Mouse (Mus musculus) kidney, adult 8-10 months (tissue): Measurements from ENCODE around the gene Vstm5.
A peak's percentile ranks its signal among the peaks of the same experiment; 100 is the strongest.
"Not testable (repeated sequence)": the region's sequence is repeated elsewhere in the genome, so short reads cannot be mapped to it uniquely, and the experiment has no call there.

Experiments used
- DNase-seq, 2 experiments: peaks; one replicate each; pipeline ENCODE4 v3.0.0; 2022

The Vstm5 gene

DNA sequence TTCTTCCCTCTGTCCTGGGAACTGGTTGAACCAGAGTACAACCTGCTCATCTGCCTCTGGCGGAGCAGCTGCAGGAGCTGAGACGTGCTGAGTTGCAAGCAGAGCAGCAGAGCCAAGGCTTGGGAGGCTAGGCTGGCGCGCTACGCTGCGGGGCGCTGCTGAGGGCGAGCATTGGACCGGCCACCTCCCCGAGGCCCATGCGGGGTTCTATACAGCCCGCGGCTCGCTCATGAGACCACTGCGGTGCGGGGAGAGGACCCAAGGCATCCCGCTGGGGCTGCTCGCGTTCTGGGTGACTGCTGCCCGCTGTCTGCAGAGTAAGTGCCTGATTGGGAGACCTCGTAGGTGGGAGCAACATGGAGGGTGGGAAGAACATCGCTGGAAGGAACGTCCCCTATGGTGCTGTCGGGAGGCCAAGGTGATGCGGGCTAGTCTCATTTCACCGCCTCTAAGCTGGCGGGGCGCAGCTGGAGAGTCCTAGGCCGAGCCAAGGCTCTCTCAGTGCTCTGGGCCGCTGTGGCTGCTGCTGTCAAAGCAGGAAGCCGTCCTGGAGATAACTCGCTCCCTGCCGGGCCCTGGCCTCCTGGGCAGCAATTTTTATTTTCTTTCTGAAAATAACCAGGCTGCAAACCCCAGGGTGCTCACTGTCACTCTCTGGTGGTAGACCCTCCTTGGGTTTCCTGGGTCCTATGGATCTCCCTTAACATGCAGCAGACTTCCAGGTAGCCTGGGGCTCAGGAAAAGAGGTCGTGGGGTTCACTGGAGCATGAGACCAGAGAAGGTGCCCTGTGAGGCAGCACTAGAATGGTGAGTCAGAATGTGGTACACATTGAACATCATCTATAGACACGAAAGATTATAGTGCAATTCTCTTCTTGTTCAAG is at the start of gene Vstm5:
Gene Vstm5 (plus strand): TSS at position 4 of the 884 bp plus-strand sequence.
- DNase-seq, result peak in 1 of 2 experiments; percentile 46

DNA sequence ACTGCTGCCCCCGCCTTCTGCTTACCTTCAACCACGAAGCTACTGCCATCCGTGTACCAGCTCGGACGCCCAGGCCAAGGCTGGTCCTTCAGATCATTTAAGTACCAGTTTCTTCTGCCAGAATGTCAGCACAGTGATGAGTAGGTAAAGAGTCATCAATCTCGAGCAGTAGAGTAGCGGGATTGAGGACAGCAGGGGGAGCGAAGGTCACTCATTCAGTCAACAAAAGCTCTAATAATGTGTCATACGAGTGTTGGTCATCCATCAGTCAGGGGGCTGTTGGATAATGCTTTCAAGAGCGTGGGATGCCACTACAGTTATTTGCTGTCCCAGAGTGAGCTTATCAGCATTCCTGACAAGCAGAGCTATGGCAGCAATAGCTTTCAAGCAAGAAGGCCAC is 44.0 kb upstream of the Vstm5 start:
- not testable (repeated sequence) for DNase-seq

DNA sequence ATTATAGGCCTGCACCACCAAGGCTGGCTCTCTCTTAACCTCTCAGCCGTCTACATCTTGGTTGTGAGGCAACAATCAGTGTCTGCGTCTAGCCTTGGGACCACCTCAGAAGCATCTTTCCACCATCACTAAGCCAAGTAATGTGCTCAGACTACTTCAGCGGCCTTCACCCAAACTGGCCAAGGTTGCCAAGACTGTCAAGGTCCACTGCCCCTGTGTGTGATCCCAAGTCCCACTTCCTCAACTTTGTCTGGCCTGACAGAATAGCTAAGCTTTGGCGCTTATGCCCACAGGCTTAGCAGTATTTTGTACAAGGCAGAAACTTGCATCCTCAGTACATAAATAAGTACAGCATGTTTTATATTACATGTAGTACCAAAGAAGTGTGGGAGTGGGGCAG is 32.2 kb upstream of the Vstm5 start:
- peak; percentile 3 to 30 for DNase-seq

DNA sequence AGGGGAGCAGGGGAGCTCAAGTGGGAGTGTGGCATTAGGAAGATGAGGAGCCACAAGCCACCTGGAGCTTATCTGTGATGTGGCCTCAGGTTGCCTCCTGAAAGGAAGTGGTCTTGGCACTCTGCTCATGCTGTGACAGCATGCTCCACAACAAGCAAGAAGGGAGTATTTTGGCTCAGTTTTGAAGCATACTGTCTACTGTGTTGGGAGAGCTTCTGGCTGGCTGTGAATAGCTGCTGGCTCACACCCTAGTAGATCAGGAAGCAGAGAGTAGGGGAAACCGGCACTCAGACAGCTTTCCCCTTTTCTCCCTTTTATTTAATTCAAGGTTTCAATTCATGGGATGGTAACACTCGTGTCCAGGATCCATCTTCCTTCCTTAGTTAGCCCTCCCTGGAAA is 29.5 kb upstream of the Vstm5 start:
- DNase-seq, result no peak

- DNase-seq, result no peak
Observed at GRCm38 (mm10) chr9:15211876-15212275, 27.0 kb upstream of the Vstm5 start.

DNA sequence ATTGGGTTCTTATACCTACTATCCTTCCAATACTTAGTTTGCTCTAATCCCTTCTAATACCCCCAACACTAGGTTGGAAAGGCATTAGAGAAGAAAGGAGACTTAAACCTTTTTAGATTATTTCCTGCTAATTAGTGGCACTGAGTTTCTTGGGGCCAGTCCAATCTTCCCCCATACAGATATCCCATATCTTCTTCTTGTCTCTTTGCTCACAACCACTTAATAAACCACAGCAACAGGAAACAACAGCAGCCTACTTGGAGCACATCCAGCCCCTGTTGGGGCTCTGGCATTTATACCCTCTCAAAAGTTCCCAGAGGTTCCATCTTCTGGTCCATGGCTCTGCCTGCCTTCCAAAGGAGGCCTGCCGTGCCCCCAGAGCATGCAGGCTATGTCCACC is 25.1 kb upstream of the Vstm5 start:
- no peak for DNase-seq

DNA sequence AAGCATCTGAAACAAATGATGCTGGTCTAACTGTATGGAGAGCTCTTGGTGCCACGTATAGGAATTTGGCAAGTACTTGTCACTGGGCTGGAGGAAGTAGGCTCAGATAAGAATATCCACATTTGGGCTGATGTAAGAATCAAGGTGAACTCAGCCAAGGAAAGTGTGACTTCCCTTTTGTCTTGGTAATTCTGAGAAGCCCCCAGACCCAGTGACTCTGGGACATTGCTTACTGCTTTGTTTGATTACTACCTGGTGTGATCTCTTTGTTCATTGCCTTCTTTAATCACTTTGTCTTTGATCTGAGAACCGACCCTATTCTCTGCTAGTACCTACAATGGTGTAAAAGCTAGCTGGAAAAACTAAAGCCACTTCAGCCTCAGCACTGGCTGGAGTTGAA is 13.9 kb upstream of the Vstm5 start:
- no peak for DNase-seq

- DNase-seq, result no peak
Observed at GRCm38 (mm10) chr9:15232445-15232844, 6.4 kb upstream of the Vstm5 start.

GRCm38 (mm10) chr9:15233604-15234003 is 5.2 kb upstream of the Vstm5 start:
- no peak for DNase-seq

DNA sequence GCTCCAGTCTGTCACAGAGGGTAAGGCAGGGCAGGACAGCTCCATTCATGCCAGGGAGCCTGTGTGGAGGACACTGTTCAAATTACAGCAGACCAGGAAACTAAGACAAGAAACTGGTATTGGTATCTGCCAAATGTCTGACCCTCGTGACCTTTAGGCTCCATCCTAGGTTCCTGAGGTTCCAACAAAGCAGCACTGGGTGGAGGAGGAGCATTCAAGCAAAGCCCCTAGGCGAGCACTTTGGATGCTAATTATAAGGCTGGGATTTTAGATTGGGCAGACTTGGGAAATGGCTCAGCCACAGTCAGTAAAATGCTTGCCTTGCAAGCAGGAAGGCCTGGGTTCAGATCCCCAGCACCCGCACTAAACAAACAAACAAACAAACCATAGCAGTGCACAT is 2.9 kb upstream of the Vstm5 start:
- DNase-seq, result no peak

DNA sequence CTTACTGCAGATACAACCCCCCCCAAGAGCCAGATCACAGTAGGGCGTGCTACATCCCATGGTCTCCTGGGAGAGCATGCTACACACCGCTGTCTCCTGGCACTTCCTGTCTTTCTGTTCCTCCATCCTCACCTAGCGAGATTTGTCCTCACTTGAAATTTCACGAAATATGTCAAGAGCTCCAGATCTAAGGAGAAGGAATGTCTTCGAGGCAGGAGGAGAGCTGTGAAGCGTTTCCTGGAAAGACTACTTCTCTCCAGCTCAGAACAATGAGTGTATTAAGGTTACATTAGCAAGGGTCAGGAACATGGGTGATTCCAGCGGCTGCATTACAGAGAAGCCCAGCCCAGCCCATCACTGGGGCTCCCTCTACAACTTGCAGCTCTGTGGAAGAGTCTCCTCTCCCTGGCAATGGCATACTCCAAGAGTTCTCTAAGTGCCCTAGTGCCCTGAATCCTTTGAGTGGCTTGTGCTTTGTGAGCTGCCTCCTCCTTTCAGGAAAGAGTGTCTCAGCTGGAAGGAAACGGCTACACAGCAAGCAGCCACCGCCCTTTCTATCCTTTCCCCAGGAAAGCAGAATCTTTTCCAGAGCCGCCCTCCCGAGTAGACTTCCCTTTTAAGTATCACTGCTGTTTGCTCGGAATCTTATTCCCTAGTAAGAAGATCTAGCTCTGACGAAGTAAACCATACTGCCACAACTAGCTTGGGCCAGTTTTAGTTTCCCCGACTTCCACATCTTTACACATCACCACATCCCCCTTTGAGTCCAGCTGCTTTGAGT is 1.1 kb upstream of the Vstm5 start:
- DNase-seq, result no peak

DNA sequence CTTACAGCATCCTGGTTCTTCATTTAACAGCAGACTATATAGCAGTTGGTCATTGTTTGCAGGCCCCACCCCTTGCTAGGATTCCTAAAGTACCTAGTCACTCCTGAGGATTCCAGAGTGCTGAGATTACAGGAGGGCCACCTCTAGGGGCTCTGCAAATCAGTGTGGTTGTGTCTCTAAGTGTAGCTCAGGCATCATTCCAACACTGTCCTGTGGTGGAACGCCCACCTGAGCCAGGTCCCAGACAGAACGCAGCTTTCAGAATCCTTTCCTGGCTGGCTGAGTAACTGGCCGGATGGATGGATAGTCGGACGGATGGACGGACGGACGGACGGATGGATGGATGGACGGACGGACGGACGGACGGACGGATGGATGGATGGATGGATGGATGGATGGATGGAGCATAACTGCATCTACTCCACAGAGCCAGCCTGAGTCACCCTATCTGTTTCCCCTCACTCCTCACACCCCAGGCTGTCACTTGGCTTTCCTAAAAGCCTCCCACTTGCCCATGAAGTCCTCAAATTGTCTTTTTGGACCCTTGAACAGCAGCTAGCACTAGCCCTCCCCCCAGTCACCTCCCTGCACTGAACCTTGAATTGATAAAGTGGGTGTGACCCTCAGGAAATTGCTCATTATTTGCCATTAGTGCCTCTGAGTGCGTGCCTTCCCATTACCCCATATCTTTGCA is 401 bp upstream of the Vstm5 start:
- no peak for DNase-seq

GRCm38 (mm10) chr9:15240006-15240405 is 1.2 kb downstream of the Vstm5 start:
- DNase-seq, result no peak

GRCm38 (mm10) chr9:15240863-15241595 is 2.2 kb downstream of the Vstm5 start:
- no peak for DNase-seq

DNA sequence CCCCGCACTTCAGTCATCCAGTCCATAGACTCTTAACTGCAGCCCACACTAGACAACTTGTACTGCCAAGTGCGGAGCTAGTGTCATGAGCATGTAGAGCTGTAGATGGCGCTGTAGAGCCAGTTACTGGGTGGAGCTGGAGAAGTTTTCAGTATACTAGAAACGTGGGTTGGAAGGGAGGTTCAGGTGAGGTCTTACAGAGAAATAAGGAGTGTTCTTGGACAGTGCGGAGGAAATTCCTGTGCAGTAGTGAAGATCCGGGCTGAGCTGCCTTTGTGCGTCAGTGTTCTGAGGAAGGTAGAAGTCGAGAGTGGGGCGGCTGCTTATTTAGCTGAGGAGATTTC is 2.7 kb downstream of the Vstm5 start:
- peak; percentile 82 to 88 for DNase-seq

GRCm38 (mm10) chr9:15242130-15242529 is 3.3 kb downstream of the Vstm5 start:
- no peak for DNase-seq

DNA sequence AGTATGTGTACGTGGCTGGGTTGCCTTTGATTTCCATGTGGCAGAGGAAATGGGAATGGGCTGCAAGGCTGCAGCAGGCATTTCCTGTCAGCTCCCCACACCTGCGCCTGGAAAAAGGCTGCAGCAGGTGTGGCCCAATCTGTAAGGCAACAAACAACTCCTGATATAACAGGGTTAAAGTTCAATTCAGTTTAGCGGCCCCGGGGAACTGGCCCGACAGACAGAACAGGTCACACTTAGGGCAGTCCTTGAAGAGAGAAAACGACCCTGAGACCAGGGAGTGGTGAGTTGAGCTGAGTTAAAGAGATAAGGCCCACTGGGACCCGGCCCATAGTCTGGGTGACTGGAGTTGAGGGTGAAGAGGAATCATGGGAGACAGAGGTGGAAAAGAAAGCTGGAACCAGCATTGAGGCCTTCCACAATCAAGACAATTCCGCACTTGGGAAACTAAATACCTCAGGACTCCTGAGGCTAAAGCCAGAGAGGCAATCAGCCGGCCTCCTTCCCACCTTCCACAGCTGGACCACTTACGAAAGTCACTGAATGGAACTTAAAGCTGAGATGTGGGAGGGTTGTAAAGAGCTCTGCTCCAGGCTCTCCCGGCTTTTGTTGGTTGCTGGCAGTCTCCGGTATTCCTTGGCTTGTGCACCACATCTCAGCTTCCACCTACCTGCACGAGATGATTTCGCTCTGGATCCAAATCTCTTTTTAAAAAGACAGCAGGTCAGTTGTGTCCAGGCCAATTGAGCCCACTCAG is 6.7 kb downstream of the Vstm5 start:
- DNase-seq, result peak; percentile 48 to 49

DNA sequence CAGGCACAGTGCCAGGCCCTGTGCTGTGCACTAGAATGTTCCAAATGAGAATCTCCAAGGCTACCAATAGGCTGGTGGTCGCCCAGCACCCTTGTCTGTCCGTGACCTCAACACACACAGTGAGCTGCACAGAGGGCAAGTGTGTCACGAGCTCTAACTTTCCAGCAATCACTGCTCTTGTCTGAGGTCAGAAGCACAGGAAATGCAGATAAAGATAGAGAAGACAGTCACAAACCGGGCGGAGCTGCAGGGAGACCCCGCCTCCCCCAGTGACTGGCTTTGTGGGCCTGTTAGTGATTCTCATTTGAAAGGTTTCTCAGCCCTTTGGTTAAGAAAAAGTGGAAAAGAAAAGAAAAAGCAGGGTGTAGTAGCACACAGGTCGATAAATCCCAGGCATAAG is 11.5 kb downstream of the Vstm5 start:
- no peak for DNase-seq

- peak; percentile 78 to 88 for DNase-seq
Observed at GRCm38 (mm10) chr9:15252196-15252595, 13.4 kb downstream of the Vstm5 start.

GRCm38 (mm10) chr9:15254501-15254900 is 15.7 kb downstream of the Vstm5 start:
- no peak for DNase-seq

DNA sequence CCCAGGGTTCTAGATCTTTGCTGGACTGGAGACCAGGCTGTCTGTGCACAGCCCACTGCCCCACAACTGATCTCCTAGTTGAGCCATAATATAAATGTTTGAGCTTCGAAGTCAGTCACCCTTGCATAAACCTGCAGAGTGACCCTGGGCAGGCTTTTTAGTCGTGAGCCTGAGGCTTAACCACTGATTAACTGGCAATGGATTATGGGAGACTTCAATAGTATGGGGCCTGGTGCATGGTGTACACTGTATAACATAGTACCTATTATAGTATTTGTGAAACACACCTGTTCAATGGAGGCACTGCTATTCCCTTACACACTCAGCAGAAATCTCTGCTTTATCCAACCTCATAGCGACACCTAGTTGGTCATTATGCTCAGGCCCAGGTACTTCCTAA is 17.4 kb downstream of the Vstm5 start:
- DNase-seq, result no peak

DNA sequence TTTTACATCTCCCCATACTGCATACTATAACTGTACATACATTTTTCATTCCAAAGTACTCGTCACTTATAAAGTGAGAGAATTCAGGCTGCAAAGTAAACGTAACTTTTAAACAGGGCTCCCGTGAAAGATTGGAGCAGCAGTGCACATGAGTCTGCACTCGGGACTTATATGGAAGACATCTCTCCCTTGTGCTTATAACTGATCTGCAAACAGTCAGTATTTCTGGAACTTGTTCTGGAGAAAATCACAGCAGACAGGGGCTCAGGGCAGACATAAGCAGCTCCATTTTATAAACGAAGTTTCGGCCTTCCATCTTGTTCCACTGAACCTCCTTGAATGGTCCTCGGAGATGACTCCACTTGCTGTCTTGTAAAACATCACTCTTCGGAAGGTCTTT is 23.1 kb downstream of the Vstm5 start:
- no peak for DNase-seq
